Mouse (Mus musculus): ENCODE data around the gene Zdhhc19.

DNA sequence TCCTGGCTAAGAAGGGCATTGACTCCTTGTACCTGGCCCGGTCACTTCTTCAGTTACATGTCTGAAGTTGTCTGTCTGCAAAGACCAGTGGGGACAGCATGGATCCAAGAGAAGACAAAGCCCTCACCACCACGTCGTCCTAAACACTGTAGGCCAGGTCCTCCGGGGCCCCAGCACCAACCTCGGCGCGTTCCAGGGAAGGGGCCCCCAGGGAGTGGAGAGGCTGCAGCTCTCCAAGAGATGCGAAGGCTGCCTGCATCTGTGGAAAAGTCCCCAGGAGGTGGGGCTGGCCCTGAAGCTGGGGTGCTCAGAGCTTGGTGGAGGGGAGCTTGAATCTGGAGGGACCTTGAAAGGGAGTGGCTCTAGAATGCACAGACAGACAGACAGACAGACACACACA is 10.2 kb downstream of the Zdhhc19 start:
- TF ChIP-seq POLR2A (IDR thresholded peaks at IDR 0.05; ENCODE audit: low read depth, low read length) (no peak), CTCF (IDR thresholded peaks at IDR 0.05; ENCODE audit: extremely low read depth, insufficient read length, insufficient replicate concordance, low read depth, low read length) (no peak)

Data from small intestine, adult 2 months (tissue).